Comparison of ENCODE assay signal across 13 mouse cellular contexts in the genomic region with DNA sequence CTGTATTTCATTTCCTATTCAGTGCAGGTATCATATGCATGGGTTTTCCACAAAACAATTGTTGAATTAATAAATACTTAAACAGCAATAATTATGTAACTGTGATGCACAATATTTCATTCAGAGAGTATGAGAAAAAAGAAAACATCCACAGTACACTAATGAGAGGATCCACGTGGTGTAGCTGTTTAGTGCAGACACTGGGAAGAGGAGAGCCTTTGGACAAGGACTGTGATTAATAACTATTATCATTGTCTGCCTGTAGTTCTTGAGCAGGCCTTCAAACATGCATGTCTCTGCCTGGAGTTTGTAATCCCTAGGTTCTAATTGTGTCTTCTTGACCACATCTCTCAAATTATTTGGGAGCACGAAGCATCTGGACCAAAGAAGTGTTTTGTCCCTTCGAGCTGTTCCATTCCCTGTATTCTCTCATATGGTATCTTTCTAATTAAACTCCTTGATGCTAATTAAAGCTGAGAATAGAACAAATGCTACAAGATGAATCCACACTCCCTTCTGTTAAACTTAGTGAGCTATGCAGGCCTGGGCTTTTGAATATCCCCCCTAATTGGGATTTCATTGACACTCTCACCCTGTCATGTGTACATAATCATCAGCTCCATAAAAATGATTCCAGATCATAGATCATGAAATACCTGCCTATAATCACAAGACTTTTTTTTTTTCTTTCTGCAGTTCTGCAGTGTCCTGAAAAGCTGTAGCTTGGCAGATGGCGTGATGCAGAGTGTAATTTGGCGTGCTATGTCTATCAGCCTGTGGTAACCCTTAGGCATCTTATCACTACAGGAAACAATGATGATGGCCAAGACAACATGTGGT.
DNase-seq lines count a peak whose midpoint lies in the region; ATAC-seq lines count a peak whose summit lies in the region.
"Had no signal": no experiment of that assay in that cellular context is flagged by ENCODE, and none has a peak within 500 bp of the region (broad histone marks: within the 10 kb centered on the region; RNA-seq: fewer than 3 reads in every experiment).

No protein-coding gene starts in this region.

- no peaks in the 10 kb centered on the region for H3K4me1 ChIP-seq in neural tube, embryonic 12.5 days
- no peaks in the 10 kb centered on the region for H3K4me1 ChIP-seq in embryonic facial prominence, embryonic 12.5 days

- whole genome bisulfite sequencing in neural tube, embryonic 12.5 days = 71% methylated on average over 5 of the region's 5 CpGs
- WGBS in embryonic facial prominence, embryonic 12.5 days = 81% methylated on average over 5 of the region's 5 CpGs

- peak; percentile 65; the same call in 1 of the 2 replicates for ATAC-seq in neural tube, embryonic 12.5 days (ENCODE audit: low FRiP score, low read depth)
- ATAC-seq in embryonic facial prominence, embryonic 12.5 days (ENCODE audit: insufficient number of reproducible peaks, insufficient read depth, low FRiP score, low TSS enrichment) = peak; percentile 52; the same call in 1 of the 2 replicates
- ATAC-seq: lung, postnatal 0 days had no signal

- no peak for DNase-seq in neural tube, embryonic 10.5 days (ENCODE audit: extremely low spot score, low spot score)
- peak; percentile 16 to 20 for DNase-seq in layer of hippocampus, postnatal 10 days (ENCODE audit: low spot score in 2 of 2)
- DNase-seq in retina, postnatal 7 days (ENCODE audit: low read depth, low spot score) = peak; percentile 13
- DNase-seq in kidney, postnatal 10 days = no peak
- DNase-seq in embryo, embryonic 11 days = no peak
- no peak for DNase-seq in left cerebral cortex, adult 9 months (ENCODE audit: low spot score in 2 of 2)
- DNase-seq: heart, postnatal 10 days; kidney, postnatal 14 days; spleen, adult 18-20 months had no signal

- H3K27me3 ChIP-seq in neural tube, embryonic 12.5 days (replicated peaks) = no peaks in the 10 kb centered on the region
- no peaks in the 10 kb centered on the region for H3K27me3 ChIP-seq in embryonic facial prominence, embryonic 12.5 days

- no peak overlapping the region for H3K9ac ChIP-seq in neural tube, embryonic 12.5 days
- H3K9ac ChIP-seq in embryonic facial prominence, embryonic 12.5 days = no peak overlapping the region

- H3K27ac ChIP-seq in neural tube, embryonic 12.5 days = no peak overlapping the region
- H3K27ac ChIP-seq in embryonic facial prominence, embryonic 12.5 days = no peak overlapping the region

- no peaks in the 10 kb centered on the region for H3K9me3 ChIP-seq in neural tube, embryonic 12.5 days
- H3K9me3 ChIP-seq in embryonic facial prominence, embryonic 12.5 days = no peaks in the 10 kb centered on the region

- no peak overlapping the region for H3K4me3 ChIP-seq in neural tube, embryonic 12.5 days
- no peak overlapping the region for H3K4me3 ChIP-seq in embryonic facial prominence, embryonic 12.5 days
- H3K4me3 ChIP-seq: myocyte had no signal

- no peak overlapping the region for H3K4me2 ChIP-seq in neural tube, embryonic 12.5 days (replicated peaks)
- H3K4me2 ChIP-seq in embryonic facial prominence, embryonic 12.5 days (replicated peaks) = no peak overlapping the region

- no peaks in the 10 kb centered on the region for H3K36me3 ChIP-seq in neural tube, embryonic 12.5 days
- no peaks in the 10 kb centered on the region for H3K36me3 ChIP-seq in embryonic facial prominence, embryonic 12.5 days

Comparison
In these comparisons a context has a peak if more than half of its experiments do, and no peak if none do; other contexts are left out.
1. DNase-seq: peak in layer of hippocampus, postnatal 10 days (2 of 2) and retina, postnatal 7 days (single experiment); none in neural tube, embryonic 10.5 days (single experiment), kidney, postnatal 10 days (single experiment), embryo, embryonic 11 days (single experiment) and left cerebral cortex, adult 9 months (0 of 2).